ENCODE assay signal across 21 mouse cellular contexts in genomic region chr2:34748479-34748878, GRCm38 (mm10).
"Had no signal": no experiment of that assay in that cellular context is flagged by ENCODE, and none has a peak within 500 bp of the region (broad histone marks: within the 10 kb centered on the region; RNA-seq: fewer than 3 reads in every experiment).

No protein-coding gene starts in this region.

- H3K36me3 ChIP-seq: limb, embryonic 12.5 days had no signal

- H3K27ac ChIP-seq: kidney, embryonic 15.5 days; limb, embryonic 12.5 days; limb, embryonic 15.5 days; macrophage; neural tube, embryonic 12.5 days; neural tube, embryonic 15.5 days; stomach, postnatal 0 days had no signal

- H3K9ac ChIP-seq: kidney, embryonic 15.5 days; limb, embryonic 12.5 days; limb, embryonic 15.5 days; neural tube, embryonic 12.5 days; neural tube, embryonic 15.5 days had no signal

- DNase-seq: kidney, adult 8-10 months; kidney, postnatal 14 days; kidney, postnatal 4 days; left cerebral cortex, postnatal 4 days; lung, adult 2 months; lung, postnatal 14 days; midbrain, embryonic 14.5 days; right cerebral cortex, adult 18-20 months; right cerebral cortex, postnatal 14 days; right cerebral cortex, postnatal 4 days; thymus, postnatal 25 days had no signal

- H3K4me2 ChIP-seq: kidney, embryonic 15.5 days; limb, embryonic 12.5 days; limb, embryonic 15.5 days; midbrain, embryonic 11.5 days; neural tube, embryonic 12.5 days; neural tube, embryonic 15.5 days had no signal

- H3K27me3 ChIP-seq: kidney, embryonic 15.5 days; limb, embryonic 12.5 days; limb, embryonic 15.5 days; megakaryocyte, embryonic 14.5 days; neural tube, embryonic 12.5 days; neural tube, embryonic 15.5 days had no signal

- H3K9me3 ChIP-seq: kidney, embryonic 15.5 days; limb, embryonic 12.5 days; limb, embryonic 15.5 days; megakaryocyte, embryonic 14.5 days; neural tube, embryonic 12.5 days; neural tube, embryonic 15.5 days had no signal

- H3K4me3 ChIP-seq: kidney, embryonic 15.5 days; limb, embryonic 12.5 days; limb, embryonic 15.5 days; megakaryocyte, embryonic 14.5 days; neural tube, embryonic 12.5 days; neural tube, embryonic 15.5 days had no signal

- ATAC-seq: intestine, postnatal 0 days had no signal
